ENCODE assay signal across 8 mouse cellular contexts in the genomic region with DNA sequence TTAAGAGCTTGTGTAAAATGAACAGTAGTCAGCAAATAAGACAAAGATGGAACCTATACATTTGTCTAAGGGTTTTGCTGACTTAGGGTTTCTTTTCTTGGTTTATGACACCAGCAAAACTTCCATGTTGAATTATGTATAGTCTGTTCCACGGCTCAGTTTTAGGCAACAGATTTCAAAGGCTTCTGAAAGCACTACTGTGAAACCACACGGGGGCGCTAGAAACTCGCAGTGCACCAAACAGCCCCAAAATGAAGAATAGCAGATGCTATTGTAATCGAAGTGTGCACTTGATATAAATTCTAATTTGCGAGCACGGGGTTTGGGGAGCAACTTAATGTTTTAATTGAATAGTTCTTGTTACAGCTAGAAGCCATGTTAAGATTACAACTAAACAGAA. TPM values are rescaled to one million over a fixed set of nuclear protein-coding genes. Genes with fewer than 3 reads are reported as not detected.
DNase-seq lines count a peak whose midpoint lies in the region; ATAC-seq lines count a peak whose summit lies in the region.

No protein-coding gene starts in this region.

- WGBS in embryonic facial prominence, embryonic 12.5 days: 15% methylated on average over 7 of the region's 7 CpGs
- WGBS in limb, embryonic 10.5 days: 18% methylated on average over 7 of the region's 7 CpGs

- no peaks in the 10 kb centered on the region for H3K27me3 ChIP-seq in embryonic facial prominence, embryonic 12.5 days
- H3K27me3 ChIP-seq in limb, embryonic 10.5 days (ENCODE audit: low read depth, poor library complexity, severe bottlenecking): peaks cover 3% of the 10 kb centered on the region; the same call in 1 of the 2 replicates

- no peak overlapping the region for H3K27ac ChIP-seq in embryonic facial prominence, embryonic 12.5 days
- no peak overlapping the region for H3K27ac ChIP-seq in limb, embryonic 10.5 days

- H3K9ac ChIP-seq in embryonic facial prominence, embryonic 12.5 days: no peak overlapping the region

- H3K4me3 ChIP-seq in embryonic facial prominence, embryonic 12.5 days: no peak overlapping the region
- no peak overlapping the region for H3K4me3 ChIP-seq in limb, embryonic 10.5 days

- H3K4me1 ChIP-seq in embryonic facial prominence, embryonic 12.5 days: no peaks in the 10 kb centered on the region
- no peaks in the 10 kb centered on the region for H3K4me1 ChIP-seq in limb, embryonic 10.5 days

- DNase-seq in left cerebral cortex, adult 11 months (ENCODE audit: low spot score): peak; percentile 41
- DNase-seq in left cerebral cortex, adult 8-10 months (ENCODE audit: low spot score in 2 of 2): no peak
- peak; percentile 75 for DNase-seq in adrenal gland, postnatal 14 days
- DNase-seq in induced T-regulatory cell, adult 2 months (ENCODE audit: low read depth): peak; percentile 37
- peak; percentile 74 for DNase-seq in limb, embryonic 10.5 days (ENCODE audit: low spot score)
- DNase-seq in ovary, postnatal 14 days (ENCODE audit: low spot score): peak; percentile 42

- H3K36me3 ChIP-seq in embryonic facial prominence, embryonic 12.5 days: no peaks in the 10 kb centered on the region
- H3K36me3 ChIP-seq in limb, embryonic 10.5 days: no peaks in the 10 kb centered on the region

- H3K4me2 ChIP-seq in embryonic facial prominence, embryonic 12.5 days (replicated peaks): no peak overlapping the region

- H3K9me3 ChIP-seq in embryonic facial prominence, embryonic 12.5 days: no peaks in the 10 kb centered on the region
- no peaks in the 10 kb centered on the region for H3K9me3 ChIP-seq in limb, embryonic 10.5 days (replicated peaks)

- 0 out of 2 replicates have a peak, but pooled peaks have one; percentile 15 for ATAC-seq in embryonic facial prominence, embryonic 12.5 days (ENCODE audit: insufficient number of reproducible peaks, insufficient read depth, low FRiP score, low TSS enrichment)
- no peak for ATAC-seq in erythroid progenitor cell, adult 5-6 weeks (replicated peaks; ENCODE audit: low FRiP score, poor library complexity, severe bottlenecking)

RNA-seq across cellular contexts. Expression of a gene that starts 58.3 kb away (rescaled TPM):
- total RNA-seq in left cerebral cortex, adult 8-10 months (2022): under 1 TPM; 0.23 to 0.57 (median 0.31) TPM
- total RNA-seq in adrenal gland, postnatal 14 days (2021): 25.9 and 469 TPM in 2 replicates
- polyA plus RNA-seq in embryonic facial prominence, embryonic 12.5 days (2016; fragmentation: Nextera tagmentation; extraction: Ambion mirVana): 0.11 and 0.13 TPM in 2 replicates
- 0.03 and 0.05 TPM in 2 replicates for polyA plus RNA-seq in limb, embryonic 10.5 days (2016; fragmentation: Nextera tagmentation; extraction: Ambion mirVana)
- not detected in 2 replicates for total RNA-seq in erythroid progenitor cell, adult 5-6 weeks (2015; ENCODE audit: low replicate concordance)
- total RNA-seq in erythroid progenitor cell, adult 5-6 weeks (2017; ENCODE audit: low replicate concordance): not detected in 2 replicates

Comparison
In these comparisons a context has a peak if more than half of its experiments do, and no peak if none do; other contexts are left out.
1. DNase-seq: peak in left cerebral cortex, adult 11 months (single experiment), adrenal gland, postnatal 14 days (single experiment), induced T-regulatory cell, adult 2 months (single experiment), limb, embryonic 10.5 days (single experiment) and ovary, postnatal 14 days (single experiment); none in left cerebral cortex, adult 8-10 months (0 of 2).
2. RNA of a gene that starts 58.3 kb away (total RNA-seq): 25.9 to 469 TPM in adrenal gland, postnatal 14 days; 0.23 to 0.57 TPM in left cerebral cortex, adult 8-10 months and not detected in erythroid progenitor cell, adult 5-6 weeks; every median in the first group is over 10 times any median in the second.